Mouse (Mus musculus): ENCODE measurements around the gene Ube2b. TPM values are rescaled to one million over a fixed set of nuclear protein-coding genes. Genes with fewer than 3 reads are reported as not detected.

The Ube2b gene
- polyA plus RNA-seq (2014; fragmentation: Nextera tagmentation; extraction: Ambion mirVana), result 189 and 211 TPM in 2 replicates

- H3K36me3 ChIP-seq (ENCODE audit: control insufficient read depth, insufficient read depth, low read length), result peaks cover 24% of the 10 kb centered on the region
- H3K4me1 ChIP-seq (ENCODE audit: control insufficient read depth, insufficient read depth, low read length), result peaks cover 28% of the 10 kb centered on the region
- H3K4me2 ChIP-seq (ENCODE audit: low read length), result peak within 1 kb of the TSS; percentile 91
- peak within 1 kb of the TSS; percentile 98 for H3K9ac ChIP-seq (ENCODE audit: low read length)
- ATAC-seq (peak; percentile 79), DNase-seq (ENCODE audit: low spot score) (peak; percentile 99)
- no peaks in the 10 kb centered on the region for H3K9me3 ChIP-seq (replicated peaks; ENCODE audit: control insufficient read depth, low read length)
- H3K4me3 ChIP-seq (ENCODE audit: low read depth, low read length), result peak within 1 kb of the TSS; percentile 98
- peak within 1 kb of the TSS; percentile 94 for H3K27ac ChIP-seq (ENCODE audit: low read depth, low read length)
- under 1% methylated on average over 58 of the region's 63 CpGs for WGBS
- H3K27me3 ChIP-seq (replicated peaks; ENCODE audit: control insufficient read depth, insufficient read depth, low read length), result no peaks in the 10 kb centered on the region
Measured at GRCm38 (mm10) chr11:52000290-52000962, at the start of gene Ube2b. TSS of gene Ube2b (minus strand) at chr11:52000762.

GRCm38 (mm10) chr11:52046446-52047165, 46.0 kb upstream of the Ube2b start:
- H3K4me2 ChIP-seq (ENCODE audit: low read length), result no peak overlapping the region
- no peak overlapping the region for H3K27ac ChIP-seq (ENCODE audit: low read depth, low read length)
- H3K9ac ChIP-seq (ENCODE audit: low read length), result no peak overlapping the region
- no peak overlapping the region for H3K4me3 ChIP-seq (ENCODE audit: low read depth, low read length)
- H3K9me3 ChIP-seq (replicated peaks; ENCODE audit: control insufficient read depth, low read length), result no peaks in the 10 kb centered on the region
- 55% methylated on average over 4 of the region's 4 CpGs for WGBS
- DNase-seq (ENCODE audit: low spot score), result no peak
- H3K36me3 ChIP-seq (ENCODE audit: control insufficient read depth, insufficient read depth, low read length), result no peaks in the 10 kb centered on the region
- ATAC-seq, result no peak
- H3K27me3 ChIP-seq (replicated peaks; ENCODE audit: control insufficient read depth, insufficient read depth, low read length), result no peaks in the 10 kb centered on the region
- no peaks in the 10 kb centered on the region for H3K4me1 ChIP-seq (ENCODE audit: control insufficient read depth, insufficient read depth, low read length)

GRCm38 (mm10) chr11:52044156-52044555, 43.6 kb upstream of the Ube2b start:
- Histone ChIP-seq H3K9ac (ENCODE audit: low read length) (no peak overlapping the region), H3K27ac (ENCODE audit: low read depth, low read length) (no peak overlapping the region), H3K9me3 (replicated peaks; ENCODE audit: control insufficient read depth, low read length) (no peaks in the 10 kb centered on the region), H3K27me3 (replicated peaks; ENCODE audit: control insufficient read depth, insufficient read depth, low read length) (no peaks in the 10 kb centered on the region), H3K4me3 (ENCODE audit: low read depth, low read length) (no peak overlapping the region), H3K36me3 (ENCODE audit: control insufficient read depth, insufficient read depth, low read length) (no peaks in the 10 kb centered on the region), H3K4me1 (ENCODE audit: control insufficient read depth, insufficient read depth, low read length) (no peaks in the 10 kb centered on the region), H3K4me2 (ENCODE audit: low read length) (no peak overlapping the region)
- ATAC-seq, result no peak
- DNase-seq (ENCODE audit: low spot score), result no peak

GRCm38 (mm10) chr11:52043224-52043623, 42.7 kb upstream of the Ube2b start:
- Histone ChIP-seq H3K9me3 (replicated peaks; ENCODE audit: control insufficient read depth, low read length) (no peaks in the 10 kb centered on the region), H3K4me2 (ENCODE audit: low read length) (no peak overlapping the region), H3K27ac (ENCODE audit: low read depth, low read length) (no peak overlapping the region), H3K9ac (ENCODE audit: low read length) (no peak overlapping the region), H3K4me3 (ENCODE audit: low read depth, low read length) (no peak overlapping the region), H3K27me3 (replicated peaks; ENCODE audit: control insufficient read depth, insufficient read depth, low read length) (no peaks in the 10 kb centered on the region), H3K4me1 (ENCODE audit: control insufficient read depth, insufficient read depth, low read length) (no peaks in the 10 kb centered on the region), H3K36me3 (ENCODE audit: control insufficient read depth, insufficient read depth, low read length) (no peaks in the 10 kb centered on the region)
- ATAC-seq (no peak), DNase-seq (ENCODE audit: low spot score) (no peak)
- 89% methylated on average over 3 of the region's 3 CpGs for WGBS

GRCm38 (mm10) chr11:52037659-52038058, 37.1 kb upstream of the Ube2b start:
- WGBS, result 73% methylated on average over 3 of the region's 3 CpGs
- no peaks in the 10 kb centered on the region for H3K9me3 ChIP-seq (replicated peaks; ENCODE audit: control insufficient read depth, low read length)
- 0 out of 2 replicates have a peak, but pooled peaks cover 2% of the 10 kb centered on the region for H3K36me3 ChIP-seq (ENCODE audit: control insufficient read depth, insufficient read depth, low read length)
- H3K4me3 ChIP-seq (ENCODE audit: low read depth, low read length), result no peak overlapping the region
- H3K4me2 ChIP-seq (ENCODE audit: low read length), result no peak overlapping the region
- no peaks in the 10 kb centered on the region for H3K27me3 ChIP-seq (replicated peaks; ENCODE audit: control insufficient read depth, insufficient read depth, low read length)
- DNase-seq (ENCODE audit: low spot score), result peak; percentile 10
- ATAC-seq, result no peak
- no peak overlapping the region for H3K27ac ChIP-seq (ENCODE audit: low read depth, low read length)
- H3K4me1 ChIP-seq (ENCODE audit: control insufficient read depth, insufficient read depth, low read length), result no peaks in the 10 kb centered on the region
- H3K9ac ChIP-seq (ENCODE audit: low read length), result no peak overlapping the region

- DNase-seq (ENCODE audit: low spot score) (no peak), ATAC-seq (no peak)
- WGBS, result 85% methylated on average over 3 of the region's 3 CpGs
- Histone ChIP-seq H3K27me3 (replicated peaks; ENCODE audit: control insufficient read depth, insufficient read depth, low read length) (no peaks in the 10 kb centered on the region), H3K9ac (ENCODE audit: low read length) (no peak overlapping the region), H3K4me1 (ENCODE audit: control insufficient read depth, insufficient read depth, low read length) (no peaks in the 10 kb centered on the region), H3K4me2 (ENCODE audit: low read length) (no peak overlapping the region), H3K36me3 (ENCODE audit: control insufficient read depth, insufficient read depth, low read length) (0 out of 2 replicates have a peak, but pooled peaks cover 2% of the 10 kb centered on the region), H3K27ac (ENCODE audit: low read depth, low read length) (no peak overlapping the region), H3K9me3 (replicated peaks; ENCODE audit: control insufficient read depth, low read length) (no peaks in the 10 kb centered on the region), H3K4me3 (ENCODE audit: low read depth, low read length) (no peak overlapping the region)
Measured at GRCm38 (mm10) chr11:52035905-52036304, 35.3 kb upstream of the Ube2b start.

- H3K4me2 ChIP-seq (ENCODE audit: low read length), result no peak overlapping the region
- H3K27me3 ChIP-seq (replicated peaks; ENCODE audit: control insufficient read depth, insufficient read depth, low read length), result no peaks in the 10 kb centered on the region
- no peak overlapping the region for H3K27ac ChIP-seq (ENCODE audit: low read depth, low read length)
- no peaks in the 10 kb centered on the region for H3K4me1 ChIP-seq (ENCODE audit: control insufficient read depth, insufficient read depth, low read length)
- 0 out of 2 replicates have a peak, but pooled peaks cover 2% of the 10 kb centered on the region for H3K36me3 ChIP-seq (ENCODE audit: control insufficient read depth, insufficient read depth, low read length)
- 82% methylated on average over 1 of the region's 1 CpGs for WGBS
- H3K4me3 ChIP-seq (ENCODE audit: low read depth, low read length), result no peak overlapping the region
- peak; percentile 32 for DNase-seq (ENCODE audit: low spot score)
- no peak for ATAC-seq
- H3K9ac ChIP-seq (ENCODE audit: low read length), result no peak overlapping the region
- H3K9me3 ChIP-seq (replicated peaks; ENCODE audit: control insufficient read depth, low read length), result no peaks in the 10 kb centered on the region
Measured at GRCm38 (mm10) chr11:52033953-52034352, 33.4 kb upstream of the Ube2b start.

- no peak for DNase-seq (ENCODE audit: low spot score)
- no peak overlapping the region for H3K4me3 ChIP-seq (ENCODE audit: low read depth, low read length)
- H3K4me1 ChIP-seq (ENCODE audit: control insufficient read depth, insufficient read depth, low read length), result no peaks in the 10 kb centered on the region
- 0 out of 2 replicates have a peak, but pooled peaks cover 2% of the 10 kb centered on the region for H3K36me3 ChIP-seq (ENCODE audit: control insufficient read depth, insufficient read depth, low read length)
- no peak overlapping the region for H3K27ac ChIP-seq (ENCODE audit: low read depth, low read length)
- H3K4me2 ChIP-seq (ENCODE audit: low read length), result no peak overlapping the region
- WGBS, result 76% methylated on average over 8 of the region's 8 CpGs
- no peak for ATAC-seq
- no peaks in the 10 kb centered on the region for H3K27me3 ChIP-seq (replicated peaks; ENCODE audit: control insufficient read depth, insufficient read depth, low read length)
- H3K9ac ChIP-seq (ENCODE audit: low read length), result no peak overlapping the region
- H3K9me3 ChIP-seq (replicated peaks; ENCODE audit: control insufficient read depth, low read length), result no peaks in the 10 kb centered on the region
Measured at GRCm38 (mm10) chr11:52032356-52032755, 31.8 kb upstream of the Ube2b start.

GRCm38 (mm10) chr11:52018217-52018616, 17.7 kb upstream of the Ube2b start:
- no peaks in the 10 kb centered on the region for H3K4me1 ChIP-seq (ENCODE audit: control insufficient read depth, insufficient read depth, low read length)
- no peaks in the 10 kb centered on the region for H3K9me3 ChIP-seq (replicated peaks; ENCODE audit: control insufficient read depth, low read length)
- ATAC-seq, result no peak
- no peak overlapping the region for H3K4me2 ChIP-seq (ENCODE audit: low read length)
- no peak for DNase-seq (ENCODE audit: low spot score)
- H3K36me3 ChIP-seq (ENCODE audit: control insufficient read depth, insufficient read depth, low read length), result peaks cover 4% of the 10 kb centered on the region; the same call in 1 of the 2 replicates
- no peaks in the 10 kb centered on the region for H3K27me3 ChIP-seq (replicated peaks; ENCODE audit: control insufficient read depth, insufficient read depth, low read length)
- H3K4me3 ChIP-seq (ENCODE audit: low read depth, low read length), result no peak overlapping the region
- no peak overlapping the region for H3K9ac ChIP-seq (ENCODE audit: low read length)
- H3K27ac ChIP-seq (ENCODE audit: low read depth, low read length), result no peak overlapping the region
- WGBS, result 89% methylated on average over 9 of the region's 9 CpGs

Measured in forebrain, embryonic 14.5 days (tissue).